Mouse (Mus musculus) liver, adult 2 months (tissue): ENCODE measurements around the gene Rsad1.

Source experiments
- CTCF ChIP-seq: fragments of 200-500 bp; IDR thresholded peaks from 2 replicates; pipeline ENCODE4 v1.5.1; 2011; ENCODE audit warnings: low read depth, low read length, control low read depth
- POLR2A ChIP-seq: fragments of 200-500 bp; IDR thresholded peaks from 2 replicates; pipeline ENCODE4 v1.6.1; 2011; ENCODE audit warnings: low read length, control low read depth; ENCODE audit not compliant: insufficient read depth; ENCODE audit errors: extremely low read depth

- TF ChIP-seq CTCF (no peak), POLR2A (no peak)
Observed at GRCm38 (mm10) chr11:94580111-94580740, 31.2 kb upstream of the Rsad1 start.
